Mouse (Mus musculus): ENCODE measurements around the gene Cysltr1. TPM values are rescaled to one million over a fixed set of nuclear protein-coding genes. Genes with fewer than 3 reads are reported as not detected.

The Cysltr1 gene
- polyA plus RNA-seq, 1 experiment = 0.36 TPM

DNA sequence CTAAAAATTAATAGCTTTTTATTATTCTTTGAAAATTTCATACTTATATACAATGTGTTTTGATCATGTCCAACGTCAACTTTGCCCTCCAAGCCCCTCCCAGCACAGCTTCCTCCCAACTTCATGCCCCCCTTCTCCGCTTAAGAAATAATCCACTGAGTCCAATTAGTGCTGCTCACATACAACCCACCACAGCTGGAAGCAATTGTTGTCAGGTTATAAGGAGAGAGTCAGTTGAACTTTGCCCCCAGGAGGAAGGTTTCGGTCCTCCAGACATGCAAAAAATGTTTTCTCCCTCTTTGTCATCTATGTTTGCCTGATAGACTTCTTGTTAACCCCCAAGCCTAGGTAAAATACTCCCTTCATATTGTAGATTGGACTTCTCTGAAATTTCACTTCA is 24.5 kb downstream of the Cysltr1 start:
- no peak for DNase-seq (ENCODE audit: low read depth)
- TF ChIP-seq POLR2A (IDR thresholded peaks at IDR 0.05; ENCODE audit: borderline replicate concordance, extremely low read depth, insufficient read depth, insufficient read length, poor library complexity, severe bottlenecking) (no peak), CTCF (IDR thresholded peaks at IDR 0.05; ENCODE audit: borderline replicate concordance, extremely low read depth, insufficient read depth, insufficient read length) (no peak)

DNA sequence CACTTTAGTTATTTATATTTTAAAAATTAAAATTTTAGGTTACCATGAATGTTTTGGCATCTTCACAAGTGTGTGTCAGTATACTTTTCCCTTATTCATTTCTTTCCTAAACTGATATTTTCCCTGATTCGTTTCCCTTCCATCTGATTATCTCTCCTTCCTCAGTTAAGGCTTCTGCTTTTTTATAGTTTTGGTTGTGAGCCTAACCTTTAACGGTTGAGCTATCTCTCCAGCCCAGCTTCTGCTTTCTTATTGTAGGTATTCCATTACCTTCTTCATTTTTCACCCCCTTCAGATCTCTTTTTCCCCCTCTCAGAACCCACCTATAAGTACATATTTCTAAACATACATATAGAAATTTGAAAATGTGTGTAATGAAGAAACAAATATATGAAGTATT is 48.0 kb downstream of the Cysltr1 start:
- no peak for DNase-seq (ENCODE audit: low read depth)
- TF ChIP-seq POLR2A (IDR thresholded peaks at IDR 0.05; ENCODE audit: borderline replicate concordance, extremely low read depth, insufficient read depth, insufficient read length, poor library complexity, severe bottlenecking) (no peak), CTCF (IDR thresholded peaks at IDR 0.05; ENCODE audit: borderline replicate concordance, extremely low read depth, insufficient read depth, insufficient read length) (no peak)

DNA sequence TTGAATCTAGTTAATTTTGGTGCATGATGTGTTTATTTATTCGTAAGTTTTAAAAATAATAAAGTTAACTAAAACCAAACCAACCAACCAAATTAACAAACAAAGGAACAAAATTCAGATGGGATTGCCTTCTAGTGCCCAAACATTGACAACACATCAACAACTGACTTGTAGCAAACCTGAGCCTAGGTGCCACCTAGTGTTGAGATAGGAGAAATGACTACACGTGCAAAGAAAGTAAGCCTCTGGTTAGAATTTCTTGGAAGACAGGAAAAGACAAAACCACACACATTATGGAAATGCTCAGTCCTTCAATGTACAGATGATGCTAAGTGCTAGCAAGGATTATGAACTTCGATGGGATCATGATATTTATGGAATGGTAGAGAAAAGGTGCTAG is 67.1 kb downstream of the Cysltr1 start:
- peak; percentile 0 for DNase-seq (ENCODE audit: low read depth)
- TF ChIP-seq CTCF (IDR thresholded peaks at IDR 0.05; ENCODE audit: borderline replicate concordance, extremely low read depth, insufficient read depth, insufficient read length) = peak; percentile 4; the same call in 1 of the 2 replicates
- TF ChIP-seq POLR2A (IDR thresholded peaks at IDR 0.05; ENCODE audit: borderline replicate concordance, extremely low read depth, insufficient read depth, insufficient read length, poor library complexity, severe bottlenecking) = no peak

Other genes starting within 250 kb of the Cysltr1 start
- 0.95 and 1.5 TPM in 2 replicates for gene Fndc3c1, start 118.3 kb downstream of the Cysltr1 start, polyA plus RNA-seq (2012; rRNA removed)
- 0.33 and 0.37 TPM in 2 replicates for gene Gm5127, start 20.5 kb downstream of the Cysltr1 start, polyA plus RNA-seq (2012; rRNA removed)
- 2.1 and 2.2 TPM in 2 replicates for gene Rtl3, start 237.0 kb upstream of the Cysltr1 start, polyA plus RNA-seq (2012; rRNA removed)

All from brain, embryonic 14.5 days (tissue).